In genomic region chr12:26436334-26436733, GRCm38 (mm10) we compare ENCODE assay signal across 12 mouse cellular contexts. TPM values are rescaled to one million over a fixed set of nuclear protein-coding genes. Genes with fewer than 3 reads are reported as not detected.
DNase-seq lines count a peak whose midpoint lies in the region; ATAC-seq and TF ChIP-seq lines count a peak whose summit lies in the region.
"Had no signal": no experiment of that assay in that cellular context is flagged by ENCODE, and none has a peak within 500 bp of the region (broad histone marks: within the 10 kb centered on the region; RNA-seq: fewer than 3 reads in every experiment).

No protein-coding gene starts in this region.

- H3K9ac ChIP-seq in heart, embryonic 11.5 days (ENCODE audit: low read depth, low read length) = no peak overlapping the region
- H3K9ac ChIP-seq in lung, embryonic 16.5 days (ENCODE audit: low read length) = no peak overlapping the region
- H3K9ac ChIP-seq: forebrain, embryonic 12.5 days; limb, embryonic 12.5 days; liver, embryonic 15.5 days had no signal

- no peak for ATAC-seq in heart, embryonic 11.5 days (replicated peaks; ENCODE audit: insufficient number of reproducible peaks, low FRiP score, low TSS enrichment)
- peak; percentile 64 for ATAC-seq in lung, embryonic 16.5 days (ENCODE audit: low read depth)

- no peak for TF ChIP-seq CTCF in lung, adult 2 months (IDR thresholded peaks at IDR 0.05; ENCODE audit: insufficient read depth, low read length)

- no peaks in the 10 kb centered on the region for H3K4me1 ChIP-seq in heart, embryonic 11.5 days (ENCODE audit: control insufficient read depth, insufficient read depth, low read length)
- peaks cover 3% of the 10 kb centered on the region for H3K4me1 ChIP-seq in lung, embryonic 16.5 days (replicated peaks; ENCODE audit: control insufficient read depth, insufficient read depth, low read length)
- no peaks in the 10 kb centered on the region for H3K4me1 ChIP-seq in lung, adult 2 months (ENCODE audit: control insufficient read depth, insufficient read depth, low read length)
- H3K4me1 ChIP-seq: forebrain, embryonic 12.5 days; liver, embryonic 15.5 days had no signal

- no peak overlapping the region for H3K4me2 ChIP-seq in heart, embryonic 11.5 days
- no peak overlapping the region for H3K4me2 ChIP-seq in lung, embryonic 16.5 days (ENCODE audit: low read depth, low read length)
- H3K4me2 ChIP-seq: forebrain, embryonic 12.5 days; limb, embryonic 12.5 days; liver, embryonic 15.5 days had no signal

- no peak for TF ChIP-seq POLR2A in lung, adult 2 months (IDR thresholded peaks at IDR 0.05; ENCODE audit: borderline replicate concordance, extremely low read depth, low read depth, low read length)

- no peaks in the 10 kb centered on the region for H3K36me3 ChIP-seq in heart, embryonic 11.5 days (ENCODE audit: control insufficient read depth, insufficient read depth, low read length)
- H3K36me3 ChIP-seq in lung, embryonic 16.5 days (ENCODE audit: control insufficient read depth, insufficient read depth, low read length) = no peaks in the 10 kb centered on the region
- H3K36me3 ChIP-seq: forebrain, embryonic 12.5 days; limb, embryonic 12.5 days; liver, embryonic 15.5 days had no signal

- 71% methylated on average over 4 of the region's 4 CpGs for WGBS in heart, embryonic 11.5 days (ENCODE audit: insufficient replicate concordance)
- WGBS in lung, embryonic 16.5 days = 58% methylated on average over 4 of the region's 4 CpGs
- WGBS in lung, adult 2 months = 62% methylated on average over 4 of the region's 4 CpGs

- no peaks in the 10 kb centered on the region for H3K9me3 ChIP-seq in heart, embryonic 11.5 days (replicated peaks; ENCODE audit: control insufficient read depth, low read length)
- H3K9me3 ChIP-seq in lung, embryonic 16.5 days (ENCODE audit: control insufficient read depth, low read length) = no peaks in the 10 kb centered on the region
- H3K9me3 ChIP-seq: forebrain, embryonic 12.5 days; limb, embryonic 12.5 days; liver, embryonic 15.5 days had no signal

- no peak overlapping the region for H3K27ac ChIP-seq in heart, embryonic 11.5 days (ENCODE audit: low read depth, low read length)
- H3K27ac ChIP-seq in lung, embryonic 16.5 days (ENCODE audit: low read length) = no peak overlapping the region; the same call in 1 of the 2 replicates
- H3K27ac ChIP-seq: forebrain, embryonic 12.5 days; limb, embryonic 12.5 days; liver, embryonic 15.5 days had no signal

- no peaks in the 10 kb centered on the region for H3K27me3 ChIP-seq in heart, embryonic 11.5 days (ENCODE audit: control insufficient read depth, insufficient read depth, low read length)
- H3K27me3 ChIP-seq in lung, embryonic 16.5 days (ENCODE audit: control insufficient read depth, insufficient read depth, low read depth, low read length) = no peaks in the 10 kb centered on the region
- H3K27me3 ChIP-seq: forebrain, embryonic 12.5 days; limb, embryonic 12.5 days; liver, embryonic 15.5 days had no signal

- no peak overlapping the region for H3K4me3 ChIP-seq in heart, embryonic 11.5 days (ENCODE audit: low read depth, low read length)
- no peak overlapping the region for H3K4me3 ChIP-seq in lung, embryonic 16.5 days (ENCODE audit: low read length)
- H3K4me3 ChIP-seq in lung, adult 2 months (replicated peaks; ENCODE audit: extremely low read depth, low read depth, low read length) = no peak overlapping the region
- H3K4me3 ChIP-seq: forebrain, embryonic 12.5 days; limb, embryonic 12.5 days; liver, embryonic 15.5 days had no signal

- DNase-seq in heart, adult 11 months = peak; percentile 96
- DNase-seq in lung, adult 2 months = no peak
- DNase-seq in kidney, postnatal 14 days = peak; percentile 60
- DNase-seq in skeletal muscle tissue, adult 2 months (ENCODE audit: low read depth, low spot score) = peak; percentile 44
- DNase-seq in spleen, adult 12 weeks (ENCODE audit: low spot score) = no peak
- no peak for DNase-seq in urinary bladder, adult 2 months (ENCODE audit: low spot score)
- DNase-seq: cerebellum, adult 8-10 months had no signal

RNA-seq across cellular contexts. Expression of gene Rsad2, which starts 19.9 kb away (rescaled TPM):
- 0.13 and 0.20 TPM in 2 replicates for polyA plus RNA-seq in heart, embryonic 11.5 days (2014; fragmentation: Nextera tagmentation; extraction: Ambion mirVana)
- polyA plus RNA-seq in lung, embryonic 16.5 days (2015; fragmentation: Nextera tagmentation; extraction: Ambion mirVana) = 0.84 and 1.3 TPM in 2 replicates
- 1.4 and 1.8 TPM in 2 replicates for polyA plus RNA-seq in lung, adult 2 months (2012; rRNA removed)
- 2.5 and 3.5 TPM in 2 replicates for polyA plus RNA-seq in urinary bladder, adult 2 months (2012; rRNA removed)

RNA-seq across cellular contexts. Expression of gene Rnf144a, which starts 21.3 kb away (rescaled TPM):
- 4.6 and 7.4 TPM in 2 replicates for polyA plus RNA-seq in heart, embryonic 11.5 days (2014; fragmentation: Nextera tagmentation; extraction: Ambion mirVana)
- 49.5 and 51.3 TPM in 2 replicates for polyA plus RNA-seq in lung, embryonic 16.5 days (2015; fragmentation: Nextera tagmentation; extraction: Ambion mirVana)
- polyA plus RNA-seq in lung, adult 2 months (2012; rRNA removed) = 76.2 and 128 TPM in 2 replicates
- 3.4 and 5.5 TPM in 2 replicates for polyA plus RNA-seq in urinary bladder, adult 2 months (2012; rRNA removed)

RNA-seq across cellular contexts. Expression of gene Cmpk2, which starts 32.7 kb away (rescaled TPM):
- 9.1 and 9.3 TPM in 2 replicates for polyA plus RNA-seq in heart, embryonic 11.5 days (2014; fragmentation: Nextera tagmentation; extraction: Ambion mirVana)
- 7.4 and 8.6 TPM in 2 replicates for polyA plus RNA-seq in lung, embryonic 16.5 days (2015; fragmentation: Nextera tagmentation; extraction: Ambion mirVana)
- polyA plus RNA-seq in lung, adult 2 months (2012; rRNA removed) = 9.8 and 10.7 TPM in 2 replicates
- 3.9 and 4.8 TPM in 2 replicates for polyA plus RNA-seq in urinary bladder, adult 2 months (2012; rRNA removed)

Comparison
In these comparisons a context has a peak if more than half of its experiments do, and no peak if none do; other contexts are left out.
1. DNase-seq: peak in heart, adult 11 months (single experiment), kidney, postnatal 14 days (single experiment) and skeletal muscle tissue, adult 2 months (single experiment); none in lung, adult 2 months (single experiment), spleen, adult 12 weeks (single experiment) and urinary bladder, adult 2 months (single experiment).